Mouse (Mus musculus) 3T3-L1 (cell line): Measurements from ENCODE around the gene Ccl21a.
"Not testable (repeated sequence)": the region's sequence is repeated elsewhere in the genome, so short reads cannot be mapped to it uniquely, and the experiment has no call there.

ENCODE experiments used
- DNase-seq: peaks from one replicate; pipeline ENCODE4 v3.0.0-alpha.2; 2015; ENCODE audit warnings: low read depth, low spot score

The Ccl21a gene

GRCm38 (mm10) chr4:42773893-42774292 lies at the start of gene Ccl21a:
TSS of gene Ccl21a (minus strand) at chr4:42773993.
- not testable (repeated sequence) for DNase-seq

GRCm38 (mm10) chr4:42756477-42756876 lies 17.3 kb downstream of the Ccl21a start, which contains the start of gene Ccl19:
TSS of gene Ccl19 (minus strand) at chr4:42756577.
- not testable (repeated sequence) for DNase-seq

GRCm38 (mm10) chr4:42735245-42735644 lies 38.5 kb downstream of the Ccl21a start, which contains the start of gene 4930578G10Rik:
TSS of gene 4930578G10Rik (plus strand) at chr4:42735545.
- not testable (repeated sequence) for DNase-seq
